Mouse (Mus musculus): ENCODE data around the gene Vti1b. TPM values are rescaled to one million over a fixed set of nuclear protein-coding genes. Genes with fewer than 3 reads are reported as not detected.

Vti1b gene
- polyA plus RNA-seq, 1 experiment from 2014 or later, result 99.9 TPM

- 94% methylated on average over 5 of the region's 5 CpGs for WGBS
- peaks cover 41% of the 10 kb centered on the region for H3K36me3 ChIP-seq
- H3K9ac ChIP-seq, result no peak overlapping the region
- ATAC-seq (ENCODE audit: insufficient number of reproducible peaks, insufficient read depth, low FRiP score, low TSS enrichment, low read depth), result no peak
- no peaks in the 10 kb centered on the region for H3K27me3 ChIP-seq
- no peak overlapping the region for H3K4me2 ChIP-seq
- H3K27ac ChIP-seq, result no peak overlapping the region
- no peaks in the 10 kb centered on the region for H3K9me3 ChIP-seq
- no peak overlapping the region for H3K4me3 ChIP-seq
- peaks cover 6% of the 10 kb centered on the region for H3K4me1 ChIP-seq
Measured at GRCm38 (mm10) chr12:79175998-79176397, 3.5 kb upstream of the Vti1b start.

- H3K4me3 ChIP-seq, result no peak overlapping the region
- no peak for ATAC-seq (ENCODE audit: insufficient number of reproducible peaks, insufficient read depth, low FRiP score, low TSS enrichment, low read depth)
- H3K9ac ChIP-seq, result no peak overlapping the region
- H3K4me1 ChIP-seq, result peaks cover 6% of the 10 kb centered on the region
- H3K9me3 ChIP-seq, result no peaks in the 10 kb centered on the region
- no peaks in the 10 kb centered on the region for H3K27me3 ChIP-seq
- no peak overlapping the region for H3K4me2 ChIP-seq
- no peak overlapping the region for H3K27ac ChIP-seq
- WGBS, result 85% methylated on average over 5 of the region's 5 CpGs
- H3K36me3 ChIP-seq, result peaks cover 27% of the 10 kb centered on the region
Measured at GRCm38 (mm10) chr12:79173721-79174120, 1.3 kb upstream of the Vti1b start.

GRCm38 (mm10) chr12:79171269-79171995 lies 1.0 kb downstream of the Vti1b start:
- peaks cover 6% of the 10 kb centered on the region for H3K4me1 ChIP-seq
- H3K27ac ChIP-seq, result peak overlapping the region; percentile 90
- WGBS, result 30% methylated on average over 12 of the region's 12 CpGs
- peak overlapping the region; percentile 61 for H3K4me2 ChIP-seq
- ATAC-seq (ENCODE audit: insufficient number of reproducible peaks, insufficient read depth, low FRiP score, low TSS enrichment, low read depth), result no peak
- H3K27me3 ChIP-seq, result no peaks in the 10 kb centered on the region
- no peaks in the 10 kb centered on the region for H3K9me3 ChIP-seq
- H3K36me3 ChIP-seq, result peaks cover 15% of the 10 kb centered on the region
- H3K4me3 ChIP-seq, result peak overlapping the region; percentile 98
- H3K9ac ChIP-seq, result peak overlapping the region; percentile 83

- Histone ChIP-seq H3K9me3 (no peaks in the 10 kb centered on the region), H3K4me3 (no peak overlapping the region), H3K27me3 (no peaks in the 10 kb centered on the region), H3K4me1 (peaks cover 6% of the 10 kb centered on the region), H3K9ac (no peak overlapping the region), H3K27ac (no peak overlapping the region), H3K4me2 (no peak overlapping the region), H3K36me3 (peaks cover 11% of the 10 kb centered on the region)
- WGBS, result 71% methylated on average over 3 of the region's 3 CpGs
- ATAC-seq (ENCODE audit: insufficient number of reproducible peaks, insufficient read depth, low FRiP score, low TSS enrichment, low read depth), result no peak
Measured at GRCm38 (mm10) chr12:79170421-79170820, 2.0 kb downstream of the Vti1b start.

GRCm38 (mm10) chr12:79169173-79169572 lies 3.3 kb downstream of the Vti1b start:
- peaks cover 16% of the 10 kb centered on the region for H3K36me3 ChIP-seq
- H3K9me3 ChIP-seq, result no peaks in the 10 kb centered on the region
- ATAC-seq (ENCODE audit: insufficient number of reproducible peaks, insufficient read depth, low FRiP score, low TSS enrichment, low read depth), result no peak
- H3K4me2 ChIP-seq, result no peak overlapping the region
- no peak overlapping the region for H3K27ac ChIP-seq
- H3K4me1 ChIP-seq, result peaks cover 6% of the 10 kb centered on the region
- no peaks in the 10 kb centered on the region for H3K27me3 ChIP-seq
- no peak overlapping the region for H3K4me3 ChIP-seq
- no peak overlapping the region for H3K9ac ChIP-seq

GRCm38 (mm10) chr12:79162876-79163275 lies 9.6 kb downstream of the Vti1b start:
- 92% methylated on average over 3 of the region's 3 CpGs for WGBS
- Histone ChIP-seq H3K9ac (no peak overlapping the region), H3K36me3 (peaks cover 69% of the 10 kb centered on the region), H3K27me3 (no peaks in the 10 kb centered on the region), H3K27ac (no peak overlapping the region), H3K4me1 (no peaks in the 10 kb centered on the region), H3K4me2 (no peak overlapping the region), H3K9me3 (no peaks in the 10 kb centered on the region), H3K4me3 (no peak overlapping the region)
- ATAC-seq (ENCODE audit: insufficient number of reproducible peaks, insufficient read depth, low FRiP score, low TSS enrichment, low read depth), result no peak

- H3K36me3 ChIP-seq, result peaks cover 7% of the 10 kb centered on the region
- H3K9me3 ChIP-seq, result no peaks in the 10 kb centered on the region
- WGBS, result 88% methylated on average over 6 of the region's 6 CpGs
- no peak overlapping the region for H3K27ac ChIP-seq
- no peak overlapping the region for H3K9ac ChIP-seq
- no peak overlapping the region for H3K4me3 ChIP-seq
- H3K4me1 ChIP-seq, result no peaks in the 10 kb centered on the region
- H3K27me3 ChIP-seq, result no peaks in the 10 kb centered on the region
- H3K4me2 ChIP-seq, result no peak overlapping the region
- ATAC-seq (ENCODE audit: insufficient number of reproducible peaks, insufficient read depth, low FRiP score, low TSS enrichment, low read depth), result no peak
Measured at GRCm38 (mm10) chr12:79149653-79150052, 22.8 kb downstream of the Vti1b start.

GRCm38 (mm10) chr12:79141384-79141783 lies 31.1 kb downstream of the Vti1b start:
- Histone ChIP-seq H3K27me3 (no peaks in the 10 kb centered on the region), H3K36me3 (no peaks in the 10 kb centered on the region), H3K9me3 (no peaks in the 10 kb centered on the region), H3K4me1 (no peaks in the 10 kb centered on the region), H3K4me3 (no peak overlapping the region), H3K9ac (no peak overlapping the region), H3K27ac (no peak overlapping the region), H3K4me2 (no peak overlapping the region)
- ATAC-seq (ENCODE audit: insufficient number of reproducible peaks, insufficient read depth, low FRiP score, low TSS enrichment, low read depth), result no peak

- no peaks in the 10 kb centered on the region for H3K36me3 ChIP-seq
- H3K4me1 ChIP-seq, result no peaks in the 10 kb centered on the region
- ATAC-seq (ENCODE audit: insufficient number of reproducible peaks, insufficient read depth, low FRiP score, low TSS enrichment, low read depth), result no peak
- no peaks in the 10 kb centered on the region for H3K9me3 ChIP-seq
- no peak overlapping the region for H3K9ac ChIP-seq
- H3K4me2 ChIP-seq, result no peak overlapping the region
- H3K27ac ChIP-seq, result no peak overlapping the region
- no peak overlapping the region for H3K4me3 ChIP-seq
- WGBS, result 86% methylated on average over 2 of the region's 2 CpGs
- no peaks in the 10 kb centered on the region for H3K27me3 ChIP-seq
Measured at GRCm38 (mm10) chr12:79140811-79141210, 31.7 kb downstream of the Vti1b start.

- WGBS, result 51% methylated on average over 1 of the region's 1 CpGs
- Histone ChIP-seq H3K27ac (no peak overlapping the region), H3K4me2 (no peak overlapping the region), H3K9me3 (no peaks in the 10 kb centered on the region), H3K4me1 (0 out of 2 replicates have a peak, but pooled peaks cover 6% of the 10 kb centered on the region), H3K36me3 (no peaks in the 10 kb centered on the region), H3K27me3 (no peaks in the 10 kb centered on the region), H3K4me3 (no peak overlapping the region), H3K9ac (no peak overlapping the region)
- no peak for ATAC-seq (ENCODE audit: insufficient number of reproducible peaks, insufficient read depth, low FRiP score, low TSS enrichment, low read depth)
Measured at GRCm38 (mm10) chr12:79139417-79139816, 33.0 kb downstream of the Vti1b start.

GRCm38 (mm10) chr12:79138999-79139398 lies 33.5 kb downstream of the Vti1b start:
- Histone ChIP-seq H3K27ac (no peak overlapping the region), H3K27me3 (no peaks in the 10 kb centered on the region), H3K9me3 (no peaks in the 10 kb centered on the region), H3K36me3 (no peaks in the 10 kb centered on the region), H3K4me2 (no peak overlapping the region), H3K4me1 (0 out of 2 replicates have a peak, but pooled peaks cover 6% of the 10 kb centered on the region), H3K9ac (no peak overlapping the region), H3K4me3 (no peak overlapping the region)
- no peak for ATAC-seq (ENCODE audit: insufficient number of reproducible peaks, insufficient read depth, low FRiP score, low TSS enrichment, low read depth)

- WGBS, result 58% methylated on average over 7 of the region's 7 CpGs
- no peak for ATAC-seq (ENCODE audit: insufficient number of reproducible peaks, insufficient read depth, low FRiP score, low TSS enrichment, low read depth)
Measured at GRCm38 (mm10) chr12:79136949-79137348, 35.5 kb downstream of the Vti1b start.

More at GRCm38 (mm10) chr12:79136949-79137348, 35.5 kb downstream of the Vti1b start:
- Histone ChIP-seq H3K9me3 (no peaks in the 10 kb centered on the region), H3K27ac (no peak overlapping the region), H3K36me3 (no peaks in the 10 kb centered on the region), H3K9ac (no peak overlapping the region), H3K4me3 (no peak overlapping the region), H3K4me1 (0 out of 2 replicates have a peak, but pooled peaks cover 6% of the 10 kb centered on the region), H3K4me2 (no peak overlapping the region), H3K27me3 (peaks cover 17% of the 10 kb centered on the region)

All from embryonic facial prominence, embryonic 13.5 days (tissue).